Mouse (Mus musculus): ENCODE results near the gene Dph1.

The Dph1 gene

DNA sequence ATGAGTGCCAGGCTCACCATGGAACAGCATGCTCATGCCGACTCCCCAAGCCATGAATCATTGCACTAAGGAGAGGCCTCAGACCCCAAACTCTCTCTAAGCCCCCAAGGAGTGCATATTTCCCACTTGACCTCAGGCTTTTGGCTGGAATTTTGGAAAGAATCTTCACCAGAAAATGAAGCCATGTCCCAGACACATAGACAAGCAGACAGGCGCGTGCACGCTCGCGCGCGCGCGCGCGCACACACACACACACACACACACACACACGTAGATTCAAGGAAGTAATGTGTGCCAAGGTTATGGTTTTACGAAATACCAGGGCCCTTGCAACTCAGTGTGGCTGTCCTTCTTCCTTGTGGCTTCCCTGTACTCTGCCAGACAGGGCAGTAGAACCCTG lies 32.6 kb downstream of the Dph1 start:
- DNase-seq, result peak in 1 of 2 experiments; percentile 5

DNA sequence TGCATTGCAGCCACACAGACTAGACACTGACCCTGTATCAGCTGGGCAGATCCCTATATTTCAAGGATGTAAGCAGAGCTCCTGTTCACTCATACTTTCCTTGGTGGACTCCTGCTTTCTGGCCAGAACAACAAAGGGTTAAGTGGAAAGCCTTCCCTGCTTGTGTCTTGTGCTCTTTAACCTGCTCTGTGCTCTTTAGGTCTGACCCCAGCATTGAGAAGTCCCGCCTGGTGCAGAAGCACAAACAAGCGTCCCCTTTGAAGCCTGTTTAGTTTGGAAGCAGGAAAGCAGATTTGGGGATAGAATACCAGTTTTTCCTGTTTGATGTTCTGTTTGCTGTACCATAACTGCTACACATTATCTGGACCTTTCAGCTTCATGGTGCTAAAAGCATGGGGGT lies 33.1 kb downstream of the Dph1 start:
- peak in 1 of 2 experiments; percentile 9 for DNase-seq

DNA sequence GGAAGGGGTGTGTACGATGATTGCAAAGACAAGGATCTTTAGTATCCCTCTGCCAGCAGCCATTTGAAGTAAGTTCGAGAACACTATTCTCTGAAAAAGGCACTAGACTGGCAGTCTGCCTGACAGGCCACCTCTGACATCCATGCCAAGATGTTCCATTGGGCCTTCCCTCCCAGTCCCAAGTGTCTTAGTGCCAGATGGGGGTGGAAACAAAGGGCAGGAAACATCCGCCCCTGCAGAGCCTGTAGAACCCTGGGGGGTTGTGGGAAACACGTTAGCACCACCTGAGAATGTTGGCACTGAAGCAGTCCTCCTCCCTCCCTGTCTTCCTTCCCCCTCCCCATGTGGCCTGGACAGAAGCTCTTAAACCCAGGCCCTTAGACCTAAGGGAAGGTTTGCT lies 34.0 kb downstream of the Dph1 start:
- peak in 1 of 2 experiments; percentile 42 for DNase-seq

DNA sequence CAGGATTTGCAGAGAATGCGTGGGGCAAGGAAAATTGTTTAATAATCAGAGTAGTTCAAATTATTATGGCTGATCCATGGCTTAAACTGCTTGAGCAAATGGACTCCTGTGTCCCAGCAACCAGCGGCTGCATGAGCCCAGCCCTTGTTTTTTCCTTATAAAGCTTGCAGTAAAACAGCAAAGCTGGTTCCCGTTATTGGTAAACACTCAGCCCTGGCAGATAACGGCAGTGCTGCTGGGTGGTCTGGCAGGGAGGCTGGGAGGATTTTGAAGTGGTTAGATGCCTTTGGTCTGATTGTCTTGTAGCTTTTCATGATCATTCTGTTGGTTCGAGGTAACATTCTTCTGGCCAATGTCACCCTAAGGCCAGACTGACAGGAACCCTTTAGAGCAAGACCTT lies 34.6 kb downstream of the Dph1 start:
- no peak for DNase-seq

DNA sequence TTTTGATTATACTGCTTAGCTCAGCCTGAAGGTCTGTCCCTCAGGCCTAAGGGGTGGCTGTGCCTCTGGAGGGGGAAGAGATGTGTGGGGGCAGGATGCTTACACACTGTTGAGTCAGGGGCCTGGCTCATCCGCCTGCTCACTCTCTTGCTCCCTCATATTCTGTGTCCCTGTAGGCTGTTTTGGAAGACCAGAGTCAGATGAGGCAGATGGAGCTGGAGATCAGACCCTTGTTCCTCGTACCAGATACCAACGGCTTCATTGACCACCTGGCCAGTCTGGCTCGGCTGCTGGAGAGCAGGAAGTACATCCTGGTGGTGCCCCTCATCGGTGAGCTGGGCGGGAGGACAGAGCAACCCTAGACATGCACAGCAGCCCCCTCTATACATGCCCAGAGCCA lies 35.1 kb downstream of the Dph1 start:
- peak in 1 of 2 experiments; percentile 40 for DNase-seq

GRCm38 (mm10) chr11:75154053-75154585 lies 36.9 kb downstream of the Dph1 start:
- no peak for DNase-seq

DNA sequence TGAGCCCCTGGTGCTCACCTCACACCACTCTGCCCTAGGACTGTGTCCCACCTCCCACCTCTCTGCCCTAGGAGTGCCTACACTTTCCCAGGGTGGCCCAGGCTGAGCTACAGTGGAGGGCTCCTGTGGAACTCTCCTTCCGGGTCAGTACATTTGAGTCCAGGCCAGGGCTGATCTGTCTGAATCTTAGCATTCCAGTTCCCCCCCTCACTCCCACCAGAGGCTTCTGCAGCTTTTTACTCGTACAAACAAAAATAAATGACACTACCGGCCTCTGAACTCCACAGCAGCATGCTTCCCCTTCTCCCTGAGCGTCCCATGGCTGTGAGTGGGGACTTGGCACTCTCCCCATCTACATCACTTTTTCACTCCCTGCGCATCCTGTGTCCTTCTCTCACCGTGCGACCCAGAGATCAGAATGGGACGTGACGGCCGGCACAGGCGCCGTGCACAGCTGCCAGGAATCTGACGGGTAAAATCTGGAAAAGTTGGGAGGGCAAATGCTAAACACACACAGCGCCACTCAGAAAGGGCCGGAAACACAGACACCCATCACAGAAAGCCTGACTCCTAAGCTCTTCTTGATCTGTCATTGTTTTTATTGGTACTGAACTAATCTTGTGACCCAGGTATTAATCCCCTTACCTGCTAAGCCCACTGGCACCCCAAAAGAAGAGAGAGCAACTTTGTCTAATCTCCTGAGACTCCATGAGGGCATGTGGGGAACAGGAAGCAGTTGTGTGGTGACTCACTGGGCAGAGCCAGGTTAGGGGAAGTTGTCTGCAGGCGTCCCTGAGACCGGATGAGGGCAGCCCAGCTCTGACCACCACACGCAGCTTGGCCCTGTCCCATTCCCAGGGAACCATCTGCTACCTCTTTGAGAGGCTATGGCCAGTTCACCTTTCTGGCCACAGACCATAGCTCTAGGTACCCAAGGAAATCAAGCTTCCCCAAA lies 38.2 kb downstream of the Dph1 start:
- peak; percentile 83 to 85 for DNase-seq

DNA sequence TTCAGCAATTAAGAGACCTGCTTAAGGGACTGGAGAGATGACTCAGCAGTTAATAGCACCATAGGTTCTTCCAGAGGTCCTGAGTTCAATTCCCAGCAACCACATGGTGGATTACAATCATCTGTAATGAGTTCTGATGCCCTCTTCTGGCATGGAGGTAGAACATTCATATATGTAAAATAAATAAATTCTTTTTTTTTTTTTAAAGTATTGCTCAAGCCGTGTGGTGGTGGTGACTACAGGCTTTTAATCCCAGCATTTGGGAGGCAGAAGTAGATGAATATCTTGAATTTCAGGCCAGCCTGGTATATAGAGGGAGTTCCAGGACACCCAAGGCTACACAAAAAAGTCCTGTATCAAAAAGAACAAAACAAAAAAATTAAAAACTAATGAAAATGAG lies 40.7 kb downstream of the Dph1 start:
- no peak for DNase-seq

- DNase-seq, result peak in 1 of 2 experiments; percentile 7
Observed at GRCm38 (mm10) chr11:75148332-75149035, 42.6 kb downstream of the Dph1 start.

- DNase-seq, result peak in 1 of 2 experiments; percentile 7
Observed at GRCm38 (mm10) chr11:75147846-75148168, 43.2 kb downstream of the Dph1 start.

GRCm38 (mm10) chr11:75147106-75147845 lies 43.8 kb downstream of the Dph1 start:
- DNase-seq, result peak in 1 of 2 experiments; percentile 27

GRCm38 (mm10) chr11:75145841-75146240 lies 45.2 kb downstream of the Dph1 start:
- no peak for DNase-seq

DNA sequence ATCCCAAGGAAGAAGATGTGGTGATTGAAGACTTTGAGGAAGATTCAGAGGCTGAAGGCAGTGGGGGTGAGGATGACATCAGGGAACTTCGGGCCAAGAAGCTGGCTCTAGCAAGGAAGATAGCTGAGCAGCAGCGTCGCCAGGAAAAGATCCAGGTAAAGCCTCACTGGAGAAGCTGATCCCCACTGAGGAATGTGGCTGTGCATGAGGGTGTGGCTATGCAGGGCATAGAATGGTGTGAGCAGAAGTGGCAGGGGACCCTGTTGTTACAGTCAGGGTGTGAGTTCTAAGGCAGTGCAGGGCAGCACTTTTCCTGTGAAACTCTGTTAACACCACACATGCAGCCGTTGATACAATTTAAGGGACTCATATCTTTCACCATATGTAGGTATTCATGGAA lies 48.3 kb downstream of the Dph1 start:
- DNase-seq, result no peak

DNA sequence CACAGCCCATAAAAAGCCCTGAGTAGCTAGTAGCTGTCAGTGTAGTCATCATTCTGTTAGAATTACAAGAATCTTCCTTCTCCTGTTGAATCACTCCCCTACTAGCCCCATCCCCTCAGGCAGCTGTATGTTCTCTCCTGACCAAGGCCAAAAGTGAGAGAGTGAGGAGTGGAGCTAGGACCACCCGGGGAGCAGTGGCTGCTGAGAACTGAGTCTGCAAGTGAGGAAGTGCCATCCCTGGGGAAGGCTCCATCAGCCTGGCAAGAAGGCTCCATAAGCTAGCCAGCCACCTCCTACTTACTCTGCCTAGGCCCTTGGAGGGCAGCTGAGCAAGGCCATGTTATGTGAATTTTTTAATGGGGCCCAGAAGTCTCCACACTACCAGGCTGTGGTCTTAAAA lies 49.1 kb downstream of the Dph1 start:
- no peak for DNase-seq

GRCm38 (mm10) chr11:75141038-75141437 lies 50.0 kb downstream of the Dph1 start:
- no peak for DNase-seq

DNA sequence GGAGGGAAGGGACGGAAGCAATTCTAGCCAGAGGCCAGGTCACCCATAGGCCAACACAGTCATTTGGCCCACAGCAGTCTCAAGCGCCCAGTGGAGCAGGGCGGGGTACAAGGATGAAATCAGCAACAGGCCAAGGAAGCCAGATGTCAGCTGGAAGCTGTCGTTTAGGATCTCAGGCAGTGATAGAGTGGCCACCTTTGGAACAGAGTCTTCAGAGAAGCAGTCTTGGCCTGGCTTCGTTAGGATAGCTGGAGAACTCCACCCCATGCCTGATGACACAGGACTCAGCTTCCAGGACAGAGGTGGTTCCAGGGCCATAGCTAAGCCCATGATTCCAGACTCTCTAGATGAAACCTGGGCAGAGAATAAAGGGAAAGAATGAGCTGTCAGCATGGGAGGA lies 50.6 kb downstream of the Dph1 start:
- DNase-seq, result no peak

GRCm38 (mm10) chr11:75139122-75139963 lies 51.7 kb downstream of the Dph1 start:
- DNase-seq, result peak; percentile 65 to 66

GRCm38 (mm10) chr11:75136666-75137398 lies 54.2 kb downstream of the Dph1 start:
- DNase-seq, result no peak

DNA sequence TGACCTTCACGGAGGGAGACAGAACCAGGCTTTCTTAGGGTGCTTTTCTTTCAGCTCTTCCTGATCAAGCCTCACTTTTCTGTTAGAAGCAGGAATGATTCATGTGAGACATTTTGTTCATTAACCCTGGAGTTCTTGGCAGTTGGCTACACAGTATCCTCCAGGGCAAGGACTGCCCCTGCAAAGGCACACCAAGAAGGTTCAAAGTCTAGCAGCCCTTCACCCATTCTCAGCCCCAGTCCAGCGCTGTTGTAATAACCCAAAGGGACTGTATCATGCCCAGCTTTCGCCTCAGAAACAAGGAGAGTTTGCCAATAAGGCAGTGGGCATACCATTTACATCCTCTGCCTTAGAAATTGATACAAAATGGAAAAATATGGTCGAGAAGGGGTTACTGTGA lies 55.7 kb downstream of the Dph1 start:
- DNase-seq, result no peak

DNA sequence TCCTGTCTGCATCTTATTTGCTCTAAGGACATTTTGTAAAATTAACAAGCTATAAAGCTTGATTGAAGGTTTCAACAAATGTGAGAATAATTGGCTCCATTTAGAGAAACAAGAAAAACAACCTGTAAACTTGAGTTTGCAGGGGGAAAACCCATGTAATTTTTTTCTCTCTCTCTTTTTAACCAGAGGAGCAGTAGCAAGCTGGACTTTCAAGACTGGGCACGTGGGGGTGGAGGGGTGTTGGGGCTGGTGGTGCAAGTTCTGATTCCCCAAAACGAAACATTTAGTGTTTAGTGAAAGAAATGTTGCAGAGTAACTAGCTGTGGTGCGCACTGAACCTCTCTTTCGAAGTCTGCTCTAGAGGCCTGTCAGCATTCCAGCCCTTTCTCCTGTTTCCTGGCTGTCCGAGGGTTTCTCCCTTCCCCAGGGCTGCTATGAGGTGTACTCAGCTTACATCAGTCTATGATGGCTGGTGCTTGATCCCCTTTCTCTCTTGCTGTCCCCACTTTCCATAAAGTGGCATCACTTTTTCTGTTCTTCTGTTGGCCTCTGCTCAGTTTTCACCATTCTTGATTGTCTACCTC lies 56.5 kb downstream of the Dph1 start:
- DNase-seq, result peak in 1 of 2 experiments; percentile 34

DNA sequence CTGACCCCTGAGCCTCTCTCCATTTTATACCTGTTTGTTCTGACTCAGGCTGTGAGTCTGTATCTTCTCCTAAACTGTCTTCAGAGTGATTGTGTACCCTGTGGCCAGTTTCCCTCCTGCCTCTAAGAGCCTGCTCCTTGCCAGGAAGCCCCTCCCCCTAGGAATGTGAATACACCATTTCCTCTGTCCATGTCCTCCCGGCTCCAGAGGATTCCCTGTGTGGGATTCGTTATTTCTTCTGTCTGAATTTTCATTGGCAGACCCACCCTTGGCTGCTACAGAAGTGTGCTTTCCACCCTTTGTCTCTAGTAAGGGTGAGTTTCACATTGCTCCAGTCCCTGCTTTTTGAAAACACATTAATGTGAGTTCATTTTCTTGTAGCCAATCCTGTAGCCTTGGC lies 57.1 kb downstream of the Dph1 start:
- peak in 1 of 2 experiments; percentile 54 for DNase-seq

All from cerebellum, postnatal 25 days (tissue).